Mouse (Mus musculus) forebrain, embryonic 16.5 days (tissue): ENCODE measurements around the gene Sec62. TPM values are rescaled to one million over a fixed set of nuclear protein-coding genes. Genes with fewer than 3 reads are reported as not detected.

Experiments
- ATAC-seq: fragments of 200-750 bp; cut with Nextera tagmentation; 2 replicates; pipeline ENCODE4 v1.8.0; 2017; ENCODE audit warnings: mild to moderate bottlenecking, moderate library complexity
- H3K27ac ChIP-seq: fragments of 300-500 bp; sonication (generic); 2 replicates; pipeline ENCODE4 v1.5.1; 2014; ENCODE audit warnings: low read length, control low read depth
- H3K27me3 ChIP-seq: fragments of 300-500 bp; sonication (generic); replicated peaks from 2 replicates; pipeline ENCODE4 v1.6.1; 2014; ENCODE audit warnings: low read length; ENCODE audit not compliant: control insufficient read depth, insufficient read depth
- H3K36me3 ChIP-seq: fragments of 300-500 bp; sonication (generic); 2 replicates; pipeline ENCODE4 v1.6.1; 2014; ENCODE audit not compliant: control insufficient read depth, insufficient read depth
- H3K4me1 ChIP-seq: fragments of 300-500 bp; sonication (generic); replicated peaks from 2 replicates; pipeline ENCODE4 v1.6.1; 2014; ENCODE audit warnings: low read length; ENCODE audit not compliant: control insufficient read depth, insufficient read depth
- H3K4me2 ChIP-seq: fragments of 300-500 bp; sonication (generic); 2 replicates; pipeline ENCODE4 v1.6.1; 2014; ENCODE audit warnings: mild to moderate bottlenecking, low read length, control low read depth
- H3K4me3 ChIP-seq: fragments of 300-500 bp; sonication (generic); replicated peaks from 2 replicates; pipeline ENCODE4 v1.5.1; 2014; ENCODE audit warnings: mild to moderate bottlenecking, low read length, control low read depth
- H3K9ac ChIP-seq: fragments of 300-500 bp; sonication (generic); replicated peaks from 2 replicates; pipeline ENCODE4 v1.6.1; 2014; ENCODE audit warnings: low read depth, low read length, control low read depth
- H3K9me3 ChIP-seq: fragments of 300-500 bp; sonication (generic); 2 replicates; pipeline ENCODE4 v1.6.1; 2016; ENCODE audit warnings: low read length; ENCODE audit not compliant: control insufficient read depth
- WGBS: fragments of 180-500 bp; shearing (Covaris S2); extraction: QIAGEN DNeasy Blood & Tissue Kit; methylation state at CpG from one replicate; pipeline ENCODE4 v1.1.7; 2014; 5-methylcytosine and 5-hydroxymethylcytosine counted together
- polyA plus RNA-seq: library from polyadenylated mRNA; unstranded; fragments of >200 nt; fragmentation: Nextera tagmentation; extraction: Ambion mirVana; gene quantifications from 2 replicates; pipeline ENCODE4 v1.2.1, GENCODE M21; 2015

The Sec62 gene
- polyA plus RNA-seq: 65.3 and 73.4 TPM in 2 replicates

GRCm38 (mm10) chr3:30792737-30793402 lies at the start of gene Sec62:
TSS of gene Sec62 (plus strand) at chr3:30792875.
- ATAC-seq: peak; percentile 99
- peak within 1 kb of the TSS; percentile 91 for H3K4me2 ChIP-seq
- peak within 1 kb of the TSS; percentile 95 for H3K4me3 ChIP-seq
- no peaks in the 10 kb centered on the region for H3K36me3 ChIP-seq
- peak within 1 kb of the TSS; percentile 88 for H3K27ac ChIP-seq
- peaks cover 6% of the 10 kb centered on the region for H3K4me1 ChIP-seq
- under 1% methylated on average over 53 of the region's 62 CpGs for WGBS
- peak within 1 kb of the TSS; percentile 99 for H3K9ac ChIP-seq
- no peaks in the 10 kb centered on the region for H3K27me3 ChIP-seq
- H3K9me3 ChIP-seq: no peaks in the 10 kb centered on the region

- Histone ChIP-seq H3K4me3 (no peak overlapping the region), H3K36me3 (no peaks in the 10 kb centered on the region), H3K27ac (no peak overlapping the region), H3K4me2 (no peak overlapping the region), H3K4me1 (no peaks in the 10 kb centered on the region), H3K27me3 (no peaks in the 10 kb centered on the region), H3K9me3 (no peaks in the 10 kb centered on the region), H3K9ac (no peak overlapping the region)
- WGBS: 95% methylated on average over 7 of the region's 7 CpGs
- ATAC-seq: no peak
Observed at GRCm38 (mm10) chr3:30742891-30743290, 49.8 kb upstream of the Sec62 start.

GRCm38 (mm10) chr3:30746006-30746405 lies 46.7 kb upstream of the Sec62 start, which contains the start of gene Samd7:
TSS of gene Samd7 (plus strand) at chr3:30746293.
- no peaks in the 10 kb centered on the region for H3K4me1 ChIP-seq
- H3K36me3 ChIP-seq: no peaks in the 10 kb centered on the region
- no peaks in the 10 kb centered on the region for H3K27me3 ChIP-seq
- H3K9ac ChIP-seq: no peak within 1 kb of the TSS
- no peak within 1 kb of the TSS for H3K4me2 ChIP-seq
- no peak for ATAC-seq
- H3K4me3 ChIP-seq: no peak within 1 kb of the TSS
- WGBS: 77% methylated on average over 7 of the region's 7 CpGs
- no peaks in the 10 kb centered on the region for H3K9me3 ChIP-seq
- no peak within 1 kb of the TSS for H3K27ac ChIP-seq

- Histone ChIP-seq H3K27ac (no peak overlapping the region), H3K27me3 (no peaks in the 10 kb centered on the region), H3K36me3 (no peaks in the 10 kb centered on the region), H3K9ac (no peak overlapping the region), H3K4me3 (no peak overlapping the region), H3K9me3 (no peaks in the 10 kb centered on the region), H3K4me1 (no peaks in the 10 kb centered on the region), H3K4me2 (no peak overlapping the region)
- 94% methylated on average over 9 of the region's 9 CpGs for WGBS
- no peak for ATAC-seq
Observed at GRCm38 (mm10) chr3:30748316-30748715, 44.4 kb upstream of the Sec62 start.

- H3K4me2 ChIP-seq: no peak overlapping the region
- H3K4me3 ChIP-seq: no peak overlapping the region
- H3K4me1 ChIP-seq: no peaks in the 10 kb centered on the region
- WGBS: 97% methylated on average over 4 of the region's 4 CpGs
- no peaks in the 10 kb centered on the region for H3K27me3 ChIP-seq
- H3K9ac ChIP-seq: no peak overlapping the region
- no peak for ATAC-seq
- H3K27ac ChIP-seq: no peak overlapping the region
- H3K9me3 ChIP-seq: no peaks in the 10 kb centered on the region
- H3K36me3 ChIP-seq: no peaks in the 10 kb centered on the region
Observed at GRCm38 (mm10) chr3:30754696-30755095, 38.0 kb upstream of the Sec62 start.

GRCm38 (mm10) chr3:30764877-30765276 lies 27.8 kb upstream of the Sec62 start:
- H3K4me3 ChIP-seq: no peak overlapping the region
- H3K9me3 ChIP-seq: no peaks in the 10 kb centered on the region
- no peak overlapping the region for H3K4me2 ChIP-seq
- H3K4me1 ChIP-seq: no peaks in the 10 kb centered on the region
- H3K27ac ChIP-seq: no peak overlapping the region
- H3K27me3 ChIP-seq: no peaks in the 10 kb centered on the region
- H3K9ac ChIP-seq: no peak overlapping the region
- no peak for ATAC-seq
- WGBS: 92% methylated on average over 4 of the region's 4 CpGs
- H3K36me3 ChIP-seq: no peaks in the 10 kb centered on the region

- Histone ChIP-seq H3K27ac (no peak overlapping the region), H3K9me3 (no peaks in the 10 kb centered on the region), H3K9ac (no peak overlapping the region), H3K36me3 (no peaks in the 10 kb centered on the region), H3K4me3 (no peak overlapping the region), H3K4me1 (no peaks in the 10 kb centered on the region), H3K4me2 (no peak overlapping the region), H3K27me3 (no peaks in the 10 kb centered on the region)
- ATAC-seq: no peak
- 81% methylated on average over 10 of the region's 10 CpGs for whole genome bisulfite sequencing
Observed at GRCm38 (mm10) chr3:30765311-30766027, 27.2 kb upstream of the Sec62 start.

GRCm38 (mm10) chr3:30766177-30766576 lies 26.5 kb upstream of the Sec62 start:
- WGBS: 79% methylated on average over 7 of the region's 7 CpGs
- Histone ChIP-seq H3K36me3 (no peaks in the 10 kb centered on the region), H3K4me3 (no peak overlapping the region), H3K9me3 (no peaks in the 10 kb centered on the region), H3K27me3 (no peaks in the 10 kb centered on the region), H3K4me1 (no peaks in the 10 kb centered on the region), H3K27ac (no peak overlapping the region), H3K4me2 (no peak overlapping the region), H3K9ac (no peak overlapping the region)
- ATAC-seq: no peak

- no peak overlapping the region for H3K4me2 ChIP-seq
- no peak overlapping the region for H3K27ac ChIP-seq
- H3K9me3 ChIP-seq: no peaks in the 10 kb centered on the region
- H3K27me3 ChIP-seq: no peaks in the 10 kb centered on the region
- ATAC-seq: no peak
- no peaks in the 10 kb centered on the region for H3K4me1 ChIP-seq
- H3K36me3 ChIP-seq: no peaks in the 10 kb centered on the region
- WGBS: 89% methylated on average over 6 of the region's 6 CpGs
- H3K4me3 ChIP-seq: no peak overlapping the region
- no peak overlapping the region for H3K9ac ChIP-seq
Observed at GRCm38 (mm10) chr3:30767271-30767670, 25.4 kb upstream of the Sec62 start.
